Mouse (Mus musculus) embryo, embryonic 11.5 days (tissue): ENCODE data around the gene 4930430F08Rik.
"Not testable (repeated sequence)": the region's sequence is repeated elsewhere in the genome, so short reads cannot be mapped to it uniquely, and the experiment has no call there.

Source experiments
- DNase-seq: peaks from one replicate; pipeline ENCODE4 v3.0.0-alpha.2; 2012; ENCODE audit warnings: low read depth, low spot score

4930430F08Rik gene

DNA sequence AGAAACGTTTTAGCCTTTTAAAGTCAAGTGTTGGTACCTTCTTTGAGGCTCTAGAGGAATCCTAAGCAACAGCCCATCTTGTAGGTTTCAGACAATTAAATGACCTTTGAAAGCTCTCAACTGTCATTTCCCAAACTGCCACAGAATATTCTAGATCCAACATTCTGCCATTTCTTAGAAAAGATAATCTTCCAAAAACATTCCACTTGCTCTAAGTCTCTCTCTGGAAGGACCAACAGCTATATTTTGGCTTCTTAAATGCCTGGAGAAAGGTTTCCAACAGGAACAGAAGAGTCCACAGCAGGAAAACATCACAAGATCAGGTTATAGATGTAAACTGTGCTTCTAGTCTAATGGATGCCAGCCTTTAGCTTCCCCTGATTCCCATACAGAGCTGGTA lies at the start of gene 4930430F08Rik, which contains the start of gene 1700017N19Rik:
TSS of gene 4930430F08Rik (minus strand) at position 101 of the 400 bp plus-strand sequence.
TSS of gene 1700017N19Rik (plus strand) at position 162 of the 400 bp plus-strand sequence.
- no peak for DNase-seq

DNA sequence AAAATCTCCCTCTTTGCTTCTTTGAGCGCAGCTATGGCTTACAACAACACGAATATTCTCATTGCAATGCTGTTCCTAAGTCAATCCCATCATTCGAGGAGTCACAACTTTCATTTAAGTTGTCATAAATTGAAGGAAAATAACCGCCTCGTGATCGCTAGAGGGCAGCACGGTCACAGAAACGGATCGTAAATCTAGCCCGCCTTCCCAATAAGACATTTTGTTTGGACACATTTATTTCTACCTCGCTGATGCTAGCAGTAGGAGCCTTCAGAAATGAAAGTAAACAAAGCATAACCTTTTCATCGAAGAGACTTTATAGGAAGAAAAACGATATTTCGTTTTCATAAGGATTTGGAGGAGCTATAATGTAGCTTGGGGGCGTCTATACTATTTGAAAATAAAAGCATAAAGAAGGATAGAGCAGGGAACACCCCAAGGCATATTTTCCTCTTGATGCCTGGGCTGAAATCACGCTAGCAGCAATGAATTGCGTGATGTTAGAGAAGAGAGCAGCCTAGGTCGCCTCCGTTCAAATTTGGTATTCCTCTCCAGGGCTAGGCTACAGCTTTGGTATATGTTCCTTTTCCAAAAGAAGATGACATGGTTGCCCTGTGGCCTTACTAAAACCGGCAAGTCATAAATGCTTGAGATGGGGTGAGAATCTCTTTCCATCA lies 39.7 kb upstream of the 4930430F08Rik start:
- DNase-seq: peak; percentile 22

DNA sequence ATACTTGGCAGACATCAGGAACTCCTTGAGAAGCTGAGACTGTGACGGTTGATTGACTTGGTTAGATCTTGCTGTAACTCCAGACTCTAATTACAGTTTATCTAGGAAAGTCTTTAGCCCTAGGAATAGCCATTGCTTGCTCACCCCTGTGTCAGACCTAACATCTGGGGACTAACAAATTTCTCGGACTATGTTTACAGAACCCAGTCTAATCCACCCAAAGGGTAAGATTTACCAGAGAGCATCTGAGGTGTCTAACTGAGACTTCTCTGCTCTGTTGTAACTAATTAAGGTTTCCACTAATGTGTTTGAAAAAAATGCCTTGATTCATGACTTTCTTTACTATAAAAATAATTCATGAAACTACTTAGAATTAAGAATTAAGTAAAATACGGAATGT lies 32.3 kb upstream of the 4930430F08Rik start:
- no peak for DNase-seq

DNA sequence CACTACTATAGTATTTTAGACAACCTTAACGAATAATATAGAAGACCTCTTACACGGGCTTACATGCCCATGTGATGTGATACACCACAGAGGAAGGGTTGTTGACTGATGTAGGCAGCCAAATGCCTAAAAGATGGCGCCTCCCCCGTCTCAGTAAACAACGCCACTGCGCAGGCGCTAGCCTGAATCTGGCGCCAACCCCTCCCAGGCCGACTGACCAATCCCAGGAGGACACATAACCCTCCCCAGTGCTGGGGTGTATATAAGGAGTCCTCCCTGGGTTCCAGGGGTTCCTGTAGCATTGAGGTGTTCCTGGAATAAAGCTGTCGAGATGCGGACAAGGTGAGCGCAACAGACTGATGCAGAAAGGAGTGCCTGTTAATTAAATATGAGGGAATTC lies 29.8 kb upstream of the 4930430F08Rik start:
- DNase-seq: no peak

DNA sequence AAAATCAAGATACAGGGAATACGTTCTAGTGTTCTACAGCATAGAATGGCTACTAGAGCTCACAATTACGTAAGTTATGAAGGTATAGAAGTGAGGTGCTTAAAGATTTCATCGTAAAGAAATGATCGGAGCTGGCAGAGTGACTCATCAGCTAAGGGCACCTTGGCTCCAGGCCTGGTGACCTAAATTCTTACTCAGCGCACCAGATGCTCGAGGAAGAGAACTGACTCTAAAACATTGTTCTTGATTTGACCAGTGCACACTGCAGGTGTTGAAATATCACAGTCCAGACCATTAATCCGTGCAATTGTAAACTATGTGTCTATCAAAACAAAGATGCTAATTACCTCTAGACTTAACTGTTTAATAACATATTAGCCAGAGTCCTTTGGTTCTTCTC lies 29.3 kb upstream of the 4930430F08Rik start:
- DNase-seq: no peak

DNA sequence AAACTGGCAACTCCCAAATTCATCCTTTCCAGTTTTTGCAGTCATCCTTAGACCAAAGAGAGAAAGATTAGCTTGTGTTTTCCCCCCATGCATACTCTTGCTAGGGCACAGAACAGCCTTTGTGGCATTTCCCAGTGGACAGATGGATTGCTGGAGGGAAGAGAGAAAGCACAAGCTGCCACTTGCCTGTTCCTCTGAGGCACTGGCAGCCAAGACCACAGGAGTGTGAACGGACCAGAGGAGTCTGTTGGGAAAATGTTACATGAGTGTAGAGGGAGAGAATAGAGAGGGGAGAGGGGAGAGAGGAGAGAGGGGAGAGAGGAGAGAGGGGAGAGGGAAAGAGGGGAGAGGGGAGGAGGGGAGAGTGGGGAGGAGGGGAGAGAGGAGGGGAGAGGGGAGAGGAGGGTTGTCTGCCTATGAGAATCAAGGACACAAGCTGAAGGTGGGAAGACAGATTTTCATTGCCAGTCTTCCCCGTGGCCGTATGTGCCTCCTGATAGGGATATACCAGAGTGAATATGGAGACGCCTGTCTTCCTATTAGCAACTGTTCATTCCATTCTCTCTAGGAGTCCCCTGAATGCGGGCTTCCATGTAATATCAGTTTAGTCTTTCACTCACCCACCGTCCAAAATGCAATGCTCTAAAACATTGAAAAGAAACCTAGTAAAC lies 27.1 kb upstream of the 4930430F08Rik start:
- DNase-seq: no peak

DNA sequence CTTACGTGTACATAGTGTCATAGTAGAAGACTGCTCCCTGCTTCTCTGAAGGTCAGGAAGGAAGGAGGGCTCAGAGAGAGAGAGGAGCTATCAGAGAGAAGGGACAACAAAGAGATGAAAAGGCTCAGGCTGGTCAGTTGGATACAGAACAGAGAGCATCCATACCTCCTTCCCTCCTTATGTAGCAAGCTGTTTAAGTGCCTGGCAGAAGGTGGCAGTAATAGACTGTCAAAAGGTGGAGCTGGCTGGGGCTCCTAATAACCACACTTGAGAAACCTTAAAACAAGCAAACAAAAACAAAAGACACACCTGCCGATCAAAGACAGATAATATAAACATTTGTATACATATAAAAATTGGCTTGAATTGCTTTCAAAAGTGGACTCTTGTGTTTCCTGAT lies 14.0 kb upstream of the 4930430F08Rik start:
- DNase-seq: no peak

DNA sequence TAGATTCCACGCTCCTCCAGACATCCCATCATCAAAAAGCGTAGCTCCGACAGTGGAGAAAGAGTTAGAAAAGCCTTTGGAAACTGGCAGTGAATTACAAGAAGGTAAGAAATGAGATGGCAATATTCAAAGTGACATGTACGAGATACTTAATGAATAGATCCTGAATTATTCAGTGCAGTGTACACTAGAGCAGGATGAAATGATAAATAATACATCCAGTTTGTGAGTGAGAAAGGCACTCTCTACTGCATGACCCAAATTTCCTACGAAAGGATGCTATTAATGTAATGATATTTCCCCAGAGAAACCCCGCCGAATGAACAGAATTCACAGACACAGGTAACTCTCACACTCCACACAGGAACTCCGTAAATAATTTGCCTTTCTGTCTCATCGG lies 13.3 kb upstream of the 4930430F08Rik start:
- no peak for DNase-seq

DNA sequence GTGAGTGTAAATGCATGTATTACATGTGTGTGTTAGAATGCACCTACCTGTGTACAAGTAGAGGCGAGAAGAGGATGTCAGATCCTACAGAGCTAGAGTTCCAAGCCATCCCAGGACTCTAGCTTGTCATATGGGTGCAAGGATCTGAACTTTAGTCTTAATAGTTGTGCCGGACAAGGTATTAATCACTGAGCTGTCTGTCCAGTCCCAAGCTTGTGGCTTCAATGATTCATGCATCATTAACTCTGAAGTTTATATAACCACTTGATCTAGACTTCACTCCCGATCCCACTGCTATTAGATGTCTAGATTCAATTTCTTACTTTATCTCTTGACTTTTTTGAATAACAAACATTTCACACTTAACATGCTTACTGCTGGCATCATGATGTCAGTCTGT lies 8.1 kb upstream of the 4930430F08Rik start:
- DNase-seq: no peak

DNA sequence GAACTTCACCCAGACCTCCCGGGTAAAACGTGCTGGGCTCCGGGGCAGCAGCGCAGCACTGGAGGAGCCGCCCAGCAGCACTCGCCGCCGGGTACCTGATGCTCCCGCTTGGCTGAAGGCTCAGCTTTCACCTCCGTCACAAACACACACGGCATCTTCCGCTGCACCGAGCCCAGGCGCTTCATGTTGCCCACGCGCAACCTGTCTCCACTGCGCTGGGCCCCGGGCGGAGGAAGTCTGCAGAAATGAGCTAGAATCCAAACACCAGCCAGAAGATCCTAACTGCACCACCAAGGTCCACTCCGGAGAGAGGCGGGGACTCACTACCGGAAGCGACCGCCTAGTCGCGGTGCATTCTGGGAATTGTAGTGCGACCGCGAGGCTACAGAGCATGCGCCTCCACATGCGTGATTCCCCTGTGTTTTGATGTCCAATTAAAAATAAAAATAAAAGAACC lies 1.3 kb downstream of the 4930430F08Rik start:
- peak; percentile 85 for DNase-seq

DNA sequence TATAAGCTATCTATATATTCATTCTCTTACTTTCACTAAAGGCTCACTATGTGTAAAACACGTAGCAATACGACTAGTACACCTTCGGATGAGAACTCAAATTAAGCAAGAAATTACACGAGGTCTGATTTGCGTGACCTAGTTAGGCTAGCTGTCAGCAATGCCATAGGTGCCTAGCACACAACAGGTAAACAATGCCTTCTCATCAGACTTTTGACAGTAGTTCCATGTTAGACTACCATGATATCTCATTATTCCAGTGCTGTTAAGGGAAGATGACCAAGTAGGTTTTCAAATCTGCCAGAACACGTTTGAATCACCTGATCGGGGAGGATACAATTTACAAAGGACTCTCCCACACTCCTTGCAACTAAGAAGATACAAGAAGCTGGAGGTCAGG lies 1.7 kb downstream of the 4930430F08Rik start:
- DNase-seq: no peak

DNA sequence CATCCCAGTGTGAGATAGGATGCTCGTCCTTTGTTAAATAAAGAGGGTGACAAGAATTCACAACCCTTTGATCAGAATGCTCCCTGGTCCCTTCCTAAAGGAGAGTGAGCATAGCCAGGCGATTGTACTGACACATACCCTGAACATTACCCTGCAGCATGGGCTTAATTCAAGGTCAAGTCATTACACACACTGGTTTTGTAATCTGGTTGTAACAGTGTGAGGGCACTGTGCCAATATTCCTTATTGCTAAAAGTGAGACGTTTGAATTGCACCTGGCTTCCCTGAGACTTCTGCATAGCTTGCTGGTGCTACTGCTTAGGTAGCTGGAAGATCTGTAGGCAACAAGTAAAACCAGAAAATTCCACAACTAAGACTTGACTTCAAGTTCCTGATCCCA lies 6.0 kb downstream of the 4930430F08Rik start:
- DNase-seq: no peak

DNA sequence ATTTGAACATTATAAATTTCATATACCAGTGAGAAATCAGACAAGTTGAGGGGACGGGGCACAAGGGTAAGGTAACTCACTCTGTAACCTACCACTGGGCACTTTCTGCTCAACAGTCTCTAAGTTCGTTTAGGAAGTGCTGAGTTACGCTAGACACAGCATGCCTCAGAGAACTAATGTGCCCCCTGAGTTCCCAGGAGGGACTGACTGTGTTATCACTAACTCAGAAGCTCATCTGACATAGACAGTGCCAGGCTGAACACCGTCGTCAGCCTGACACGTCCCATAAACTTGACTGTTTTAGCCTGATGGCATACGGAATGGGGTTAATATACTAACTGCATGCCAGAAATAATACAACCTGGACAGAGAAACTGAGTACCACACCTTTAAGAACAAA lies 14.9 kb downstream of the 4930430F08Rik start:
- DNase-seq: no peak

DNA sequence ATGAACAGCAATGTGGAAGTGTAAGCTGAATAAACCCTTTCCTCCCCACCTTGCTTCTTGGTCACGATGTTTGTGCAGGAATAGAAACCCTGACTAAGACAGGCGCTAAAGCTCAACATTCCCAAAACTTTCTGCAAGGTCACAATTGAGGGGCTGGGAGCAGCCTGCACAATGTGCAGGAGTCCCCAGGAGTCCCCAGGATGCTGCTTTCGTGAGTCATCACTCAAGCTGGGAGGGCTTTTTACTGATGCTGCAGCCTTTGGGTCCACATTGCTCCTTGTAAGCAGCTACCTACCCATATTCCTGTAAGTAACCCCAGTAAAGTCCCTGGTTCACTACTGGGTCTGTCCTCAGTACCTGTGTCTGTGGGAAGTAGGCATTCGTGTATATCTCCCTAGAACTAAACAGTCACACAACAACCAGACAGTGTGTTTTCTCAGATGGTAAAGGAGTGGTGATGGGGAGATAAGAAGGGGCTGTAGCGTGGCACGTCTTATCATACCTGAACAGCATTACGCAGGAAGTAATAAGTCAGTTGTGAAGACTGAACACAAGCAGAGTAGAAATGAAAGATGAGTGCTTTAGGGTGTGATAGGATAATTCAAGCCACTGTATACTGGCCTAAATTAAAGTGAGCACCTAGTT lies 15.6 kb downstream of the 4930430F08Rik start:
- DNase-seq: no peak

DNA sequence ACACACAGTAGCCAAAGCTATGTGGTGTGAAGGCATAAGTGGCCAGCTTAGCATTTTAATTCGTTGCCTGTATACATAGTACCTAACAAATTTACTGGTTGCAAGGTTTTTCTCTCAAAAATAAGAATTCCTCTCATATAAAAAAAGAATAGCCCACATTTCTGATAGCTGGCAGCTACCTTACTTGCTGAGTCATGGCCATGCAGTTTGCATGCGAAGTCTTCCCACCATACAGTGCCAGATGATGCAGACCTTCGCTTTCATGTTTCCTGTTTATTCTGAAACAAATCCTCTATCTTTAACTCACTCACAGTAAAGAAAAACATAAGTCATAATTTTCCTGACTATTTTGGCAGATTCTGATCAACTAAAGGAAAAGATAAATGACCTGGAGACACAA lies 18.5 kb downstream of the 4930430F08Rik start:
- DNase-seq: no peak

DNA sequence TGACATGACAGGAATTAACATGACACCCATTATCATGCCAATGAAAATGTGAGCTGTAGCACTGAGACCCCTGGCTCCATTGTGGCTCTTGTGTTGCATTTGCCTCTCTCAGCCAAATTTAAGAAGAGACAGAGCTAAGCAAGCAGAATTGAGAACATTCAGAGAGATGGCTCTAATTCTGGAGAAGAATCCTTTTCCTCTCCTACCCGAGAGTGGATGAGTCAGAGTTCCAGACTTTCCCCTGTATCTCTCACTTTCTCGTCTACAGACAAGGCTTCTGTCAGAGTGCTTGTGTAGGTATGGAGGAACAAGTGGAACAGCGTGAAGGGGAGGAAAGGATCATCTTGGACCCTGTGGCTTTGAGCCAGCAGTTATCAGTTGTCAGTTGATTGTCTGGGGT lies 26.1 kb downstream of the 4930430F08Rik start:
- DNase-seq: no peak

DNA sequence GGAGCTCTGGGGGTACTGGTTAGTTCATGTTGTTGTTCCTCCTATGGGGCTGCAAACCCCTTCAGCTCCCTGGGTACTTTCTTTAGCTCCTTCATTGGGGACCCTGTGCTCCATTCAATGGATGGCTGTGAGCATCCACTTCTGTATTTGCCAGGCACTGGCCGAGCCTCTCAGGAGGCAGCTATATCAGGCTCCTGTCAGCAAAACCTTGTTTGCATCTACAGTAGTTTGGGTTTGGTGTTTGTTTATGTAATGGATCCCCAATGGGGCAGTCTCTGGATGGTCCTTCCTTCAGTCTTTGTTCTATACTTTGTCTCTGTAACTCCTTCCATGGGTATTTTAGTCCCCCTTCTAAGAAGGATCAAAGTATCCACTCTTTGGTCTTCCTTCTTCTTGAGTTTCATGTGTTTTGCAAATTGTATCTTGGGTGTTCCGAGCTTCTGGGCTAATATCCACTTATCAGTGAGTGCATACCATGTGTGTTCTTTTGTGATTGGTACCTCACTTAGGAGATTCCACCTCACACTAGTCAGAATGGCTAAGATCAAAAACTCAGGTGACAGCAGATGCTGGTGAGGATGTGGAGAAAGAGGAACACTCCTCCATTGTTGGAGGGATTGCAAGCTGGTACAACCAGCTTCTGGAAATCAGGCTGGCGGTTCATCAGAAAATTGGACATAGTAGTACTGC lies 29.9 kb downstream of the 4930430F08Rik start:
- DNase-seq: not testable (repeated sequence)

DNA sequence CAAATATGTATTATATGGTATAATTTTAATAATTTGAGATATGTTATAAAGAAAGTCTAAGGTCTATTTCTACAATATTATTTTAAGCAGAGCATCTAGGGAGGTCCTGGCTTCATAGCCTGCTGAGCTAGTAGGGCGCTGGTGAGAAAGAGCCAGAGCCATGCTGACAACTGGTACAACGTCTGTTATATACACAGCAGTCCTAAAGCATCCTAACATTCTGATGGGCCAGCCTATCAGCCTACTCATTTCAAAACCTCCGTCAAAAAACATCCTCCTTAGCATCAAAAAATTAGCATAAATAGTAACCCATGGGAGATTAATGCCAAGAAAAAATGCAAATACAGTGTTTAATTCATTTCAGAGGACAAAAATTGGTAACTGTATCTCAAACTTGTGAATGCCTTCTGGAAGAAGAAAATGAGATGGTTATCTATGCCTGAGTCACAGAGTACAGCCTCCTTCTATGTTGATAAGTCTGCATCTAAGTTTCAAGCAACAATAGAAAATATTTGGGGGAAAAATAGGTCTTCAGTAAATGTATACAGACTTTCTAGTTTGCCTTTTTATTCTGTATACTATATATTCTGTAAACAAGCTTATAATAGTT lies 33.6 kb downstream of the 4930430F08Rik start:
- no peak for DNase-seq

DNA sequence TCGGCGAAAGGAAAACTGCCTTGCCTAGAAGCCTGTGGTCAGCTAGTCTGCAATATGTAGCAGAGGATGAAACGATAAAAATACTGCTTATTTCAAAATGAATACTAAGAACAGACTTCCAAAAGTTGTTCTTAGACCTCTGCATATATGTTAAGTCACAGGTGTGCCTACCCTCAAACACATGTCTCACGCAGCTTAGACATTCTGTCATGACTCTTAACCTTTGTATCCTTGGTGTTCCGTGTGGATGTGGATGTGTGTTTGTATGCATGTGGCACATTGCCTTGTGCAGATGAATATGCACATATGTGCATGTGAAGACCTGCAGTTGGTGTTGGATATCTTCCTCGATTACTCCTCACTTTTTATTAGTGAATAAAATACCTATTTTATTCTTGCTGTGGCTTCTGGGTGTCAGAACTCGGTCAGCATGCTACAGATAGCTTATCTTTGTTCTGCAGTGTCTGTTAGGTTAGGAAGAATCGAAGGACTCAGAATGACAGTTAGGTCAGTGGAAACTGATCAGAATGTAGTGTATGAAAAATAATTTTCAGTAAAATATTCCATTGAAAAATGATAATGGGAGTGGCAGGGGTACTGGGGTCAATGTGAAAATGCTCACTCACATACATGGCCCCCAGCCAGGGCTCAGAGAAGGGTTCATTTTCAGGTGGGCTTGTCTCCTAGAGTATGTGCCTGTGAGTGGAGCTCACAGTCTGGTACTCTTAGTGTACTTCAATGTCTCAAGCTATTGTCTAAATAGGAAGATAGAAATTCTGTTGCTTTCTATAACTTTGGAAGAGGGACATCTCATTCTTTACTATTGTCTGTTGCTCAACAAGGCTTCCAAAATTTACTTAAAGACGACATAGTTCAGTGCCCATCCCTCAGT lies 65.5 kb downstream of the 4930430F08Rik start:
- DNase-seq: no peak

DNA sequence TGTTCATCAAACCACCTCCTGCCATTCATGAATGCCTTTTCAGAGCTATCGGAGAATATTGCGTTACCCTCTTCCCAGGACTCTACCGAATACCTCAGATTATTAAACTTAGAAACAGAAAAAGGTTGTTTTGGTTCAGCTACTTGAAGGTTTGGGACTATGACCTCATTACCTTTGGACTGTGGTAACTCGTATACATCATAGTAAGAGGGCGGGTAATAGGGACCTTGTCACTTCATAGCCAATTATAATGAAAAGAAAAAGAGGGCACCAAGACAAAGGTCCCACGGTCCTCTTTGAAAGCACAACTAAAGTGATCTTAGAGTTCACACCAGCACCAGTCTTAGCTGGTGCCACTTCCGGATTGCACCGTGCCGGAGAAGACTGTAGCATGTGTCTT lies 67.9 kb downstream of the 4930430F08Rik start:
- DNase-seq: no peak
